Mouse (Mus musculus) ES-E14 (cell line): ENCODE measurements around the gene Fzd7. TPM values are rescaled to one million over a fixed set of nuclear protein-coding genes. Genes with fewer than 3 reads are reported as not detected.

ENCODE experiments used
- DNase-seq: peaks from one replicate; pipeline ENCODE4 v3.0.0-alpha.2; 2013; ENCODE audit warnings: low read depth, low spot score
- H3K27ac ChIP-seq: 2 replicates; pipeline ENCODE4 v1.5.1; 2012; ENCODE audit warnings: low read depth, mild to moderate bottlenecking, low read length, moderate library complexity, mixed read lengths; ENCODE audit not compliant: poor library complexity, insufficient read depth, severe bottlenecking
- H3K36me3 ChIP-seq: 2 replicates; pipeline ENCODE4 v1.6.1; 2012; ENCODE audit warnings: mild to moderate bottlenecking, low read length, moderate library complexity, mixed read lengths; ENCODE audit not compliant: control insufficient read depth, poor library complexity, insufficient read depth, severe bottlenecking
- H3K4me1 ChIP-seq, 2 experiments: fragments of 150-350 bp in 1 of 2; sonication (generic) in 1 of 2; 2 replicates each; pipeline ENCODE4 v1.6.1; 2012; ENCODE audit warnings: low read length in 2 of 2, mild to moderate bottlenecking in 1 of 2, mixed read lengths in 1 of 2; ENCODE audit not compliant: control insufficient read depth in 2 of 2, insufficient read depth in 2 of 2, poor library complexity in 1 of 2
- H3K4me3 ChIP-seq, 2 experiments: fragments of 150-350 bp in 1 of 2; sonication (generic) in 1 of 2; 2 replicates each; pipeline ENCODE4 v1.5.1; 2012; ENCODE audit warnings: low read length in 2 of 2, low read depth in 1 of 2, mild to moderate bottlenecking in 1 of 2, mixed read lengths in 1 of 2; ENCODE audit not compliant: insufficient read depth in 1 of 2, poor library complexity in 1 of 2, severe bottlenecking in 1 of 2
- H3K9ac ChIP-seq: 2 replicates; pipeline ENCODE4 v1.6.1; 2012; ENCODE audit warnings: low read depth, mild to moderate bottlenecking, low read length, mixed read lengths; ENCODE audit not compliant: poor library complexity, insufficient read depth, severe bottlenecking
- H3K9me3 ChIP-seq: fragments of 150-350 bp; sonication (generic); 2 replicates; pipeline ENCODE4 v1.6.1; 2012; ENCODE audit warnings: low read depth, mild to moderate bottlenecking, low read length; ENCODE audit not compliant: control insufficient read depth, insufficient read depth
- CHD2 ChIP-seq: IDR thresholded peaks from 2 replicates; pipeline ENCODE4 v1.6.1; 2014; ENCODE audit warnings: mild to moderate bottlenecking, low read depth, low read length, inconsistent platforms
- HCFC1 ChIP-seq: IDR thresholded peaks from 2 replicates; pipeline ENCODE4 v1.6.1; 2012; ENCODE audit warnings: low read length, inconsistent platforms, borderline replicate concordance; ENCODE audit not compliant: insufficient read depth
- MAFK ChIP-seq: IDR thresholded peaks from 2 replicates; pipeline ENCODE4 v1.6.1; 2014; ENCODE audit warnings: mild to moderate bottlenecking, low read depth, low read length, inconsistent platforms; ENCODE audit not compliant: insufficient read depth
- ZC3H11A ChIP-seq: IDR thresholded peaks from 2 replicates; pipeline ENCODE4 v1.6.1; 2012; ENCODE audit warnings: low read depth, mild to moderate bottlenecking, inconsistent platforms, low read length, borderline replicate concordance
- ZNF384 ChIP-seq: IDR thresholded peaks from 2 replicates; pipeline ENCODE4 v1.6.1; 2012; ENCODE audit warnings: low read depth, low read length, inconsistent platforms
- in situ Hi-C, 2 experiments: fragments of 600-800 bp; cut with MboI; formaldehyde crosslinking; loops; one replicate each; pipeline ENCODE4 v1.15.1; 2025; ENCODE audit warnings: low sequenced_read_pairs in 2 of 2, inconsistent platforms in 1 of 2; ENCODE audit not compliant: unreplicated experiment in 2 of 2
- total RNA-seq: library from RNA; depleted of rRNA; stranded (reverse); fragments of 300-350 nt; gene quantifications from 2 replicates; pipeline ENCODE4 v1.2.3, GENCODE M21; 2012

The Fzd7 gene
- total RNA-seq, 1 experiment: 57.9 TPM

- peaks cover 3 to 8% of the 10 kb centered on the region in 2 experiments for H3K4me1 ChIP-seq
- no peak overlapping the region for H3K4me3 ChIP-seq
- DNase-seq: no peak
- H3K9me3 ChIP-seq: no peaks in the 10 kb centered on the region
- no peak overlapping the region for H3K9ac ChIP-seq
- H3K27ac ChIP-seq: no peak overlapping the region
- TF ChIP-seq ZC3H11A (no peak), ZNF384 (no peak), HCFC1 (no peak), CHD2 (no peak), MAFK (no peak)
- peaks cover 10% of the 10 kb centered on the region; the same call in 1 of the 2 replicates for H3K36me3 ChIP-seq
- in situ Hi-C loops: no loop called here
Observed at GRCm38 (mm10) chr1:59491517-59491916, 9.3 kb downstream of the Fzd7 start.

GRCm38 (mm10) chr1:59492432-59492831 is 10.2 kb downstream of the Fzd7 start:
- Histone ChIP-seq H3K36me3 (peaks cover 10% of the 10 kb centered on the region; the same call in 1 of the 2 replicates), H3K9me3 (no peaks in the 10 kb centered on the region), H3K4me3 (no peak overlapping the region), H3K9ac (no peak overlapping the region), H3K27ac (no peak overlapping the region), H3K4me1 (peaks cover 0 to 8% of the 10 kb centered on the region in 2 experiments; a peak in 3 of 4 replicates)
- in situ Hi-C loops: no loop called here
- TF ChIP-seq MAFK: no peak
- TF ChIP-seq CHD2: no peak
- TF ChIP-seq ZC3H11A: no peak
- no peak for TF ChIP-seq HCFC1
- TF ChIP-seq ZNF384: no peak
- no peak for DNase-seq

GRCm38 (mm10) chr1:59495970-59496369 is 13.7 kb downstream of the Fzd7 start:
- DNase-seq: no peak
- Histone ChIP-seq H3K36me3 (no peaks in the 10 kb centered on the region; the same call in 1 of the 2 replicates), H3K27ac (no peak overlapping the region), H3K9me3 (no peaks in the 10 kb centered on the region), H3K4me1 (peaks cover 0 to 2% of the 10 kb centered on the region in 2 experiments; a peak in 1 of 4 replicates), H3K9ac (no peak overlapping the region), H3K4me3 (no peak overlapping the region)
- in situ Hi-C loops: no loop called here
- TF ChIP-seq HCFC1 (no peak), ZNF384 (no peak), MAFK (no peak), CHD2 (no peak), ZC3H11A (no peak)

GRCm38 (mm10) chr1:59497741-59498613 is 15.8 kb downstream of the Fzd7 start:
- H3K9me3 ChIP-seq: no peaks in the 10 kb centered on the region
- no peak for DNase-seq
- H3K9ac ChIP-seq: no peak overlapping the region
- no peak overlapping the region for H3K4me3 ChIP-seq
- TF ChIP-seq MAFK (no peak), CHD2 (no peak), ZNF384 (no peak), ZC3H11A (no peak), HCFC1 (no peak)
- in situ Hi-C loops: no loop called here
- no peaks in the 10 kb centered on the region for H3K4me1 ChIP-seq
- H3K36me3 ChIP-seq: no peaks in the 10 kb centered on the region
- H3K27ac ChIP-seq: no peak overlapping the region
